Mouse (Mus musculus) bone marrow macrophage, adult 2 months (primary cell): ENCODE results near the gene Slit3.

Source experiments
- CTCF ChIP-seq: IDR thresholded peaks from 2 replicates; pipeline ENCODE4 v1.5.1; 2012; ENCODE audit warnings: low read depth, mild to moderate bottlenecking, low read length, moderate library complexity
- POLR2A ChIP-seq: IDR thresholded peaks from 2 replicates; pipeline ENCODE4 v1.6.1; 2012; ENCODE audit warnings: mild to moderate bottlenecking, low read depth, low read length, borderline replicate concordance

GRCm38 (mm10) chr11:35370705-35371104 lies 249.7 kb downstream of the Slit3 start:
- TF ChIP-seq CTCF (no peak), POLR2A (no peak)
